Mouse (Mus musculus) cerebellum, adult 2 months (tissue): ENCODE results near the gene Cacna2d4. TPM values are rescaled to one million over a fixed set of nuclear protein-coding genes. Genes with fewer than 3 reads are reported as not detected.

Experiments
- DNase-seq, 2 experiments: peaks; one replicate each; pipeline ENCODE4 v3.0.0; 2021
- H3K27ac ChIP-seq: fragments of 200-500 bp; 2 replicates; pipeline ENCODE4 v1.5.1; 2012; ENCODE audit warnings: low read length, control low read depth, inconsistent platforms; ENCODE audit not compliant: insufficient read depth
- H3K27me3 ChIP-seq: fragments of 200-500 bp; 2 replicates; pipeline ENCODE4 v1.6.1; 2012; ENCODE audit warnings: inconsistent platforms, mild to moderate bottlenecking, low read length, moderate library complexity; ENCODE audit not compliant: control insufficient read depth, insufficient read depth
- H3K4me1 ChIP-seq: fragments of 200-500 bp; 2 replicates; pipeline ENCODE4 v1.6.1; 2011; ENCODE audit warnings: low read length; ENCODE audit not compliant: control insufficient read depth, insufficient read depth
- H3K4me3 ChIP-seq: fragments of 200-500 bp; replicated peaks from 2 replicates; pipeline ENCODE3; 2011; ENCODE audit warnings: mild to moderate bottlenecking, low read depth, low read length, control low read depth; ENCODE audit not compliant: insufficient read depth
- CTCF ChIP-seq: fragments of 200-500 bp; IDR thresholded peaks from 2 replicates; pipeline ENCODE4 v1.5.1; 2011; ENCODE audit warnings: low read depth, mild to moderate bottlenecking, control low read depth, low read length, moderate library complexity, borderline replicate concordance; ENCODE audit not compliant: insufficient read depth
- POLR2A ChIP-seq: fragments of 200-500 bp; IDR thresholded peaks from 2 replicates; pipeline ENCODE4 v1.6.1; 2011; ENCODE audit warnings: low read length, control low read depth, borderline replicate concordance; ENCODE audit not compliant: insufficient read depth
- WGBS: fragments of 180-500 bp; shearing (Covaris S2); methylation state at CpG from one replicate; pipeline ENCODE4 v1.1.7; 2018; 5-methylcytosine and 5-hydroxymethylcytosine counted together
- polyA plus RNA-seq: library from polyadenylated mRNA; depleted of rRNA; stranded (reverse); fragments of >200 nt; gene quantifications from 2 replicates; pipeline ENCODE4 v1.2.3, GENCODE M21; 2012

The Cacna2d4 gene
- polyA plus RNA-seq, 1 experiment = 3.2 TPM

DNA sequence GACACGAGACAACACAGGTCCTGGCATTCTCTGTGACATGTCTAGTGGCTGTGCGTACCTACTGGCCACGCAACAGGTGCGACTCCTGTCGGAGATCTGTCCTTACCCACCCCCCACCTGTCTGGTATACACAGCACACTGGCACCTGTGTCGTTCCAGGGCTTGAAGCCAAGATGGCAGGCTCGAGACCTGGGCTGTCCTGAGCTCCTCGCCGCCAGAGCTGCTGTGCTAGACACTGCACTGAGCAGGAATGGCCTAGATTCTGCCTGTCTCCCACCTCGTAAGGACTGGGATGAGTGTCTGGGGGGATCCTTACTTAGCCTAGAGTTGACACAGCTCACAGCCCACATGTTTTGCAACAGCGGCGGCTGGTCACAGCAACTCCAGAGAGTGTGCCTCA is 11.1 kb upstream of the Cacna2d4 start:
- Histone ChIP-seq H3K4me3 (no peak overlapping the region), H3K4me1 (peaks cover 17% of the 10 kb centered on the region), H3K27ac (no peak overlapping the region), H3K27me3 (no peaks in the 10 kb centered on the region)
- WGBS = 28% methylated on average over 12 of the region's 12 CpGs
- TF ChIP-seq POLR2A (no peak), CTCF (no peak)
- DNase-seq = peak; percentile 28 to 46

GRCm38 (mm10) chr6:119225731-119226130 is 10.6 kb upstream of the Cacna2d4 start:
- no peak for TF ChIP-seq CTCF
- TF ChIP-seq POLR2A = no peak
- Histone ChIP-seq H3K27ac (no peak overlapping the region), H3K4me3 (no peak overlapping the region), H3K27me3 (no peaks in the 10 kb centered on the region), H3K4me1 (peaks cover 17% of the 10 kb centered on the region)
- DNase-seq = no peak
- WGBS = 82% methylated on average over 6 of the region's 6 CpGs

DNA sequence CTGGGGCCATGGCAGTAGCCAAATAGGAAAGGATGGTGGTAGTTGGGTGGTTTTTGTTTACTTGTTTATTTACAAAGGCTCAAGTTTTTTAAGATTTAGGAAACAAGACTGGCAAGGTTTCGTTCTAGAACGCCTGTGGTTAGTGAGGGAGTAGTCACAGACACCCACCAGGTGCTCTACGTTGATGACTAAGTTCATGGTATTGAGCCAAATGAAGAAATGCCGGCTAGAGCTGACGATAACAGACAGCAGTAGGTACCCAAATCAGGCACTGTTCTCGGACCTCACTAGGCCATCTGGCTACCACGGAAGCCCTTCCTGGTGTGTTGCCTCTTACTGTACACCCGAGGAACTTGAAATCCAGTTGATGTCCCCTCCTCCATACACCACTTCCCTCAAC is 9.3 kb upstream of the Cacna2d4 start:
- Histone ChIP-seq H3K4me1 (peaks cover 17% of the 10 kb centered on the region), H3K4me3 (no peak overlapping the region), H3K27me3 (no peaks in the 10 kb centered on the region), H3K27ac (no peak overlapping the region)
- peak in 1 of 2 experiments; percentile 54 for DNase-seq
- TF ChIP-seq POLR2A = no peak
- no peak for TF ChIP-seq CTCF
- WGBS = 35% methylated on average over 8 of the region's 8 CpGs

- peaks cover 17% of the 10 kb centered on the region for H3K4me1 ChIP-seq
- WGBS = 91% methylated on average over 11 of the region's 11 CpGs
- no peak overlapping the region for H3K4me3 ChIP-seq
- H3K27me3 ChIP-seq = no peaks in the 10 kb centered on the region
- no peak for TF ChIP-seq CTCF
- no peak for TF ChIP-seq POLR2A
- H3K27ac ChIP-seq = no peak overlapping the region
- DNase-seq = no peak
Measured at GRCm38 (mm10) chr6:119228861-119229603, 7.3 kb upstream of the Cacna2d4 start.

DNA sequence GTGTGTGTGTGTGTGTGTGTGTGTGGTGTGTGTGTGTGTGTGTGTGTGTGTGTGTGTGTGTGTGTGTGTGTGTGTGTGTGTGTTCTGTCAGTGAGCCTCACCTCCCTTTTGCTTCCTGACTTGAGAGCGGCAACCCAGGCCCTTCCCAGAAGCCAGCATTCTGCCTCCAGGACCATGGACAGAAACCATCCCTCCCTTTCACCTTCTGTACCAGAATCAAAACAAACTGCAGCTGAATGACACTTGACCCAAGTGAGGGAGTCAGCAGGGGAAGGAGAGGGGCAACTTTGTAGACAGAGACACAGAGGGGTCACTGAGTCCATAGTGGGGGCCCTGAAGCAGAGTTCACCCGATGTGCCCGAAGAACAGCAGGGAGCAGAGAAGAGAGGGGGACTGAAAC is 3.3 kb upstream of the Cacna2d4 start:
- TF ChIP-seq CTCF (no peak), POLR2A (no peak)
- DNase-seq = no peak
- Histone ChIP-seq H3K4me3 (no peak overlapping the region), H3K4me1 (peaks cover 18% of the 10 kb centered on the region), H3K27me3 (no peaks in the 10 kb centered on the region), H3K27ac (no peak overlapping the region)
- 80% methylated on average over 3 of the region's 3 CpGs for WGBS

DNA sequence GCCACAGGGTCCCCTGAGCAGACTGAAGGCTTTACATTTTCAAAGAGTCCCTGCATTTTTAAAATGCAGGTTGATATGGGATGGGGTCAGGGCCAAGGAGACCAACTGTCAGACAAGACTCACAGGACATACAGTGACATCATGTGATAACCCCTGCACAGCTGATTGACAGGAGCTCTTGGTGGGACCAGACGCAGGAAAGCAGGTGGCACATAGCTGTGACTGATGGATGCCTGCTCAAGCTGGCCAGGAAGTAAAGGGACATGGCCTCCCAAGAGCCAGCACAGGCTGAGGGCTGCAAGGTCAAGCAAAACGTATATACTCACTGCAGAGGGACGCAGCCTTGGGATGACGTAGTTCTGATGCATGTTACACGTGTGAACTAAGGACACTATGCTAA is 885 bp upstream of the Cacna2d4 start:
- no peak overlapping the region for H3K4me3 ChIP-seq
- no peaks in the 10 kb centered on the region for H3K27me3 ChIP-seq
- H3K4me1 ChIP-seq = peaks cover 38% of the 10 kb centered on the region
- 90% methylated on average over 5 of the region's 5 CpGs for WGBS
- DNase-seq = no peak
- no peak for TF ChIP-seq POLR2A
- TF ChIP-seq CTCF = no peak
- H3K27ac ChIP-seq = no peak overlapping the region

GRCm38 (mm10) chr6:119237427-119237989 is 1.2 kb downstream of the Cacna2d4 start:
- Histone ChIP-seq H3K27ac (no peak overlapping the region), H3K4me1 (peaks cover 55% of the 10 kb centered on the region), H3K4me3 (no peak overlapping the region), H3K27me3 (no peaks in the 10 kb centered on the region)
- TF ChIP-seq CTCF = no peak
- no peak for TF ChIP-seq POLR2A
- WGBS = 17% methylated on average over 8 of the region's 8 CpGs
- peak; percentile 88 for DNase-seq

DNA sequence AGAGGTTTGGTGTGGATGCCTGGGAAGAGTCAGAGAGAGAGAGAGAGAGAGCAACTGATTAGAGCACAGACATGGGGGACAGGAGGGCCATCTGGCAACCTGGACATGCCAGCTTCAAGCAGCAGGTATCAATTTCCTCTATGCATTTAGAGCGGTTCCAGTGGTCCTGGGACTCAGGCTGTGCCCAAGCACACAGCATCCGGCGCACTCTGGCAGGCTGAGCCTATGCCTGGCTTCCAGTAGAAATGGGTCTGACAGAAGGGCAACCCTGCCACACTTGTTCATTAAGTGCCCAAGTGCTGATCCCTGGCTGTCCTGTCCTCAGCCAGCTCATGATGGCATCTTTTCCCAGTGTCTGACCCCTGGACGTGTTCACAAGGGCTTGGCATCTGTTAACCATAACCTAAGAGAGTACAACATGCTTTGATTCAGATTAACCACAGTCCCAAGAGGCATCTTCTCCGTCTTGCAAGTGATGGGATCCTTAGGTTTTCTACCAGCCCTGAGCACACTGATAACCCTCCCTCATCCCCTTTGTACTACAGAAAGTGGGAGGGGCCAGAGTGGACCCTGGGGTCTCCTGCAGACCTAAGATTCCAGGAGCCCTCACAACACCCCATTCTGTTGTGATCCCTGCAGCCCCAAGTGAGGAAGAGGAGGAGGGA is 3.1 kb downstream of the Cacna2d4 start:
- DNase-seq = peak; percentile 21 to 29
- 33% methylated on average over 5 of the region's 5 CpGs for WGBS
- Histone ChIP-seq H3K4me1 (peaks cover 55% of the 10 kb centered on the region), H3K27me3 (no peaks in the 10 kb centered on the region), H3K27ac (no peak overlapping the region), H3K4me3 (no peak overlapping the region)
- TF ChIP-seq CTCF (no peak), POLR2A (no peak)
